ENCODE assay signal across 13 mouse cellular contexts in the genomic region with DNA sequence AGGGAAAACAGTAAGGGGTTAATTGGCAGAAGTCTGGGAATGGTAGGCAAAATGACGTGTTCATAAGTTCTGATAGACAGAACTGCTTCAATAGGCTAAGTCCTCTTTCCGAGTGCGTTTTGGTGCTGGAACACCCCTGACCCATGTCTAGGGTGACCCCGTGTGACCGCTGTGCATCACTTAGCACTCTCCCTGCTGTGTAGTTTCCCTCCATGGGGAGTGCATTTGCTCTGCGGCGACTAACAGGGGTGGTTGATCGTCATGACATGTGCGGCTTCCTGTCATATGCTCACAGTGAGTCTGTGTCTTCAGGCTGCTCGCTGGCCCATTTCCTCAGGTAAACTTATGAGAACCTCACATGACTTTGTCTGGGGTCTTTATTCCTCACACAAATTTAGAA.
DNase-seq lines count a peak whose midpoint lies in the region; ATAC-seq and TF ChIP-seq lines count a peak whose summit lies in the region.
"Had no signal": no experiment of that assay in that cellular context is flagged by ENCODE, and none has a peak within 500 bp of the region (broad histone marks: within the 10 kb centered on the region; RNA-seq: fewer than 3 reads in every experiment).

No protein-coding gene starts in this region.

- H3K9ac ChIP-seq in forebrain, postnatal 0 days: no peak overlapping the region
- H3K9ac ChIP-seq in forebrain, embryonic 13.5 days: no peak overlapping the region
- H3K9ac ChIP-seq in limb, embryonic 12.5 days (replicated peaks): no peak overlapping the region

- no peak for TF ChIP-seq CTCF in forebrain, postnatal 0 days (IDR thresholded peaks at IDR 0.05; ENCODE audit: low read depth)

- H3K4me2 ChIP-seq in forebrain, postnatal 0 days (ENCODE audit: low read depth): no peak overlapping the region
- no peak overlapping the region for H3K4me2 ChIP-seq in forebrain, embryonic 13.5 days
- H3K4me2 ChIP-seq in limb, embryonic 12.5 days: peak overlapping the region; percentile 6

- no peak overlapping the region for H3K4me3 ChIP-seq in forebrain, postnatal 0 days (ENCODE audit: low read depth, low read length)
- H3K4me3 ChIP-seq in forebrain, embryonic 13.5 days: no peak overlapping the region
- H3K4me3 ChIP-seq in limb, embryonic 12.5 days (replicated peaks): no peak overlapping the region
- H3K4me3 ChIP-seq in limb, embryonic 10.5 days: no peak overlapping the region
- H3K4me3 ChIP-seq: megakaryocyte, embryonic 14.5 days had no signal

- no peaks in the 10 kb centered on the region for H3K27me3 ChIP-seq in forebrain, postnatal 0 days (ENCODE audit: insufficient read depth, low read length)
- no peaks in the 10 kb centered on the region for H3K27me3 ChIP-seq in forebrain, embryonic 13.5 days
- H3K27me3 ChIP-seq in limb, embryonic 12.5 days: no peaks in the 10 kb centered on the region
- no peaks in the 10 kb centered on the region for H3K27me3 ChIP-seq in limb, embryonic 10.5 days (ENCODE audit: low read depth, poor library complexity, severe bottlenecking)
- H3K27me3 ChIP-seq: megakaryocyte, embryonic 14.5 days had no signal

- DNase-seq in forebrain, postnatal 0 days: no peak
- DNase-seq in limb, embryonic 10.5 days (ENCODE audit: low spot score): no peak
- peak; percentile 9 for DNase-seq in thymus, postnatal 4 days
- no peak for DNase-seq in thymus, postnatal 10 days (ENCODE audit: low spot score in 2 of 2)
- DNase-seq in cerebellum, adult 9-11 months: no peak
- DNase-seq: adrenal gland, postnatal 10 days; cerebellum, adult 9-10 months; kidney, adult 9 months had no signal

- no peaks in the 10 kb centered on the region for H3K9me3 ChIP-seq in forebrain, postnatal 0 days (ENCODE audit: low read length)
- H3K9me3 ChIP-seq in forebrain, embryonic 13.5 days (replicated peaks): no peaks in the 10 kb centered on the region
- no peaks in the 10 kb centered on the region for H3K9me3 ChIP-seq in limb, embryonic 12.5 days
- H3K9me3 ChIP-seq in limb, embryonic 10.5 days (replicated peaks): no peaks in the 10 kb centered on the region
- H3K9me3 ChIP-seq: megakaryocyte, embryonic 14.5 days had no signal

- no peaks in the 10 kb centered on the region for H3K36me3 ChIP-seq in forebrain, postnatal 0 days (ENCODE audit: insufficient read depth)
- no peaks in the 10 kb centered on the region for H3K36me3 ChIP-seq in forebrain, embryonic 13.5 days (ENCODE audit: poor library complexity, severe bottlenecking)
- no peaks in the 10 kb centered on the region for H3K36me3 ChIP-seq in limb, embryonic 12.5 days
- no peaks in the 10 kb centered on the region for H3K36me3 ChIP-seq in limb, embryonic 10.5 days

- peak; percentile 14; the same call in 1 of the 2 replicates for ATAC-seq in forebrain, postnatal 0 days
- ATAC-seq in forebrain, embryonic 13.5 days: no peak
- peak; percentile 9; the same call in 1 of the 2 replicates for ATAC-seq in limb, embryonic 12.5 days (ENCODE audit: insufficient number of reproducible peaks, insufficient read depth, low FRiP score, low TSS enrichment, low read depth)
- ATAC-seq in frontal cortex, adult (ENCODE audit: low TSS enrichment): no peak

- 60% methylated on average over 10 of the region's 10 CpGs for WGBS in forebrain, postnatal 0 days
- 61% methylated on average over 10 of the region's 10 CpGs for whole genome bisulfite sequencing in forebrain, embryonic 13.5 days
- 51% methylated on average over 10 of the region's 10 CpGs for WGBS in limb, embryonic 12.5 days
- WGBS in limb, embryonic 10.5 days: 66% methylated on average over 10 of the region's 10 CpGs

- H3K4me1 ChIP-seq in forebrain, postnatal 0 days (ENCODE audit: insufficient read depth): no peaks in the 10 kb centered on the region
- no peaks in the 10 kb centered on the region for H3K4me1 ChIP-seq in forebrain, embryonic 13.5 days
- H3K4me1 ChIP-seq in limb, embryonic 12.5 days (replicated peaks): peaks cover 9% of the 10 kb centered on the region; the same call in 1 of the 2 replicates
- peaks cover 11% of the 10 kb centered on the region for H3K4me1 ChIP-seq in limb, embryonic 10.5 days

- H3K27ac ChIP-seq in forebrain, postnatal 0 days (ENCODE audit: low read depth, low read length): no peak overlapping the region
- H3K27ac ChIP-seq in forebrain, embryonic 13.5 days: no peak overlapping the region
- no peak overlapping the region for H3K27ac ChIP-seq in limb, embryonic 12.5 days
- H3K27ac ChIP-seq in limb, embryonic 10.5 days: no peak overlapping the region
- H3K27ac ChIP-seq: stomach, postnatal 0 days had no signal

Comparison
In these comparisons a context has a peak if more than half of its experiments do, and no peak if none do; other contexts are left out.
1. ATAC-seq: peak in forebrain, postnatal 0 days (single experiment) and limb, embryonic 12.5 days (single experiment); none in forebrain, embryonic 13.5 days (single experiment) and frontal cortex, adult (single experiment).